Mouse (Mus musculus) lung, embryonic 16.5 days (tissue): ENCODE data around the gene Rptor. TPM values are rescaled to one million over a fixed set of nuclear protein-coding genes. Genes with fewer than 3 reads are reported as not detected.
A peak's percentile ranks its signal among the peaks of the same experiment; 100 is the strongest.

Source experiments
- ATAC-seq: fragments of 200-750 bp; cut with Nextera tagmentation; 2 replicates; pipeline ENCODE4 v1.8.0; 2017; ENCODE audit warnings: low read depth, mild to moderate bottlenecking, moderate library complexity
- H3K27ac ChIP-seq: fragments of 300-500 bp; sonication (generic); 2 replicates; pipeline ENCODE4 v1.5.1; 2014; ENCODE audit warnings: mild to moderate bottlenecking, control low read depth, low read length
- H3K27me3 ChIP-seq: fragments of 300-500 bp; sonication (generic); 2 replicates; pipeline ENCODE4 v1.6.1; 2014; ENCODE audit warnings: low read depth, low read length, mixed read lengths; ENCODE audit not compliant: control insufficient read depth, insufficient read depth
- H3K36me3 ChIP-seq: fragments of 300-500 bp; sonication (generic); 2 replicates; pipeline ENCODE4 v1.6.1; 2014; ENCODE audit warnings: low read length; ENCODE audit not compliant: control insufficient read depth, insufficient read depth
- H3K4me1 ChIP-seq: fragments of 300-500 bp; sonication (generic); replicated peaks from 2 replicates; pipeline ENCODE4 v1.6.1; 2014; ENCODE audit warnings: low read length, mixed read lengths; ENCODE audit not compliant: control insufficient read depth, insufficient read depth
- H3K4me2 ChIP-seq: fragments of 300-500 bp; sonication (generic); 2 replicates; pipeline ENCODE4 v1.6.1; 2014; ENCODE audit warnings: low read depth, low read length, control low read depth
- H3K4me3 ChIP-seq: fragments of 300-500 bp; sonication (generic); 2 replicates; pipeline ENCODE4 v1.5.1; 2014; ENCODE audit warnings: mild to moderate bottlenecking, low read length, control low read depth
- H3K9ac ChIP-seq: fragments of 300-500 bp; sonication (generic); 2 replicates; pipeline ENCODE4 v1.6.1; 2014; ENCODE audit warnings: low read length, control low read depth
- H3K9me3 ChIP-seq: fragments of 300-500 bp; sonication (generic); 2 replicates; pipeline ENCODE4 v1.6.1; 2016; ENCODE audit warnings: low read length; ENCODE audit not compliant: control insufficient read depth
- WGBS: fragments of 180-500 bp; shearing (Covaris S2); extraction: QIAGEN DNeasy Blood & Tissue Kit; methylation state at CpG from one replicate; pipeline ENCODE4 v1.1.7; 2014; 5-methylcytosine and 5-hydroxymethylcytosine counted together
- polyA plus RNA-seq: library from polyadenylated mRNA; unstranded; fragments of >200 nt; fragmentation: Nextera tagmentation; extraction: Ambion mirVana; gene quantifications from 2 replicates; pipeline ENCODE4 v1.2.1, GENCODE M21; 2015

Gene Rptor
- polyA plus RNA-seq, 1 experiment from 2014 or later = 7.1 TPM

GRCm38 (mm10) chr11:119883646-119884045, 280.9 kb downstream of the Rptor start:
- no peak overlapping the region for H3K9ac ChIP-seq
- H3K27ac ChIP-seq = no peak overlapping the region
- 68% methylated on average over 2 of the region's 2 CpGs for WGBS
- H3K4me1 ChIP-seq = no peaks in the 10 kb centered on the region
- peaks cover 14% of the 10 kb centered on the region for H3K36me3 ChIP-seq
- H3K4me3 ChIP-seq = no peak overlapping the region
- no peaks in the 10 kb centered on the region for H3K27me3 ChIP-seq
- no peak for ATAC-seq
- H3K4me2 ChIP-seq = no peak overlapping the region
- H3K9me3 ChIP-seq = no peaks in the 10 kb centered on the region

GRCm38 (mm10) chr11:119889966-119890365, 287.3 kb downstream of the Rptor start:
- H3K9ac ChIP-seq = no peak overlapping the region
- H3K4me2 ChIP-seq = no peak overlapping the region
- H3K36me3 ChIP-seq = peaks cover 23% of the 10 kb centered on the region
- ATAC-seq = no peak
- no peak overlapping the region for H3K27ac ChIP-seq
- H3K4me3 ChIP-seq = no peak overlapping the region
- WGBS = 87% methylated on average over 3 of the region's 3 CpGs
- H3K4me1 ChIP-seq = no peaks in the 10 kb centered on the region
- H3K9me3 ChIP-seq = no peaks in the 10 kb centered on the region
- H3K27me3 ChIP-seq = no peaks in the 10 kb centered on the region

- Histone ChIP-seq H3K4me1 (no peaks in the 10 kb centered on the region), H3K9ac (no peak overlapping the region), H3K4me3 (no peak overlapping the region), H3K9me3 (no peaks in the 10 kb centered on the region), H3K4me2 (no peak overlapping the region), H3K27me3 (no peaks in the 10 kb centered on the region), H3K36me3 (peaks cover 20% of the 10 kb centered on the region), H3K27ac (no peak overlapping the region)
- WGBS = 84% methylated on average over 7 of the region's 7 CpGs
- no peak for ATAC-seq
These were observed 289.0 kb downstream of the Rptor start for GRCm38 (mm10) chr11:119891601-119892215.

GRCm38 (mm10) chr11:119893667-119894236, 291.0 kb downstream of the Rptor start:
- 85% methylated on average over 10 of the region's 10 CpGs for WGBS
- Histone ChIP-seq H3K27me3 (no peaks in the 10 kb centered on the region), H3K27ac (no peak overlapping the region), H3K36me3 (peaks cover 16% of the 10 kb centered on the region), H3K4me1 (no peaks in the 10 kb centered on the region), H3K9me3 (no peaks in the 10 kb centered on the region), H3K4me2 (no peak overlapping the region), H3K9ac (no peak overlapping the region), H3K4me3 (no peak overlapping the region)
- ATAC-seq = no peak

GRCm38 (mm10) chr11:119894634-119895033, 291.9 kb downstream of the Rptor start:
- peak; percentile 59 for ATAC-seq
- H3K36me3 ChIP-seq = peaks cover 19% of the 10 kb centered on the region
- WGBS = 44% methylated on average over 6 of the region's 6 CpGs
- H3K27me3 ChIP-seq = no peaks in the 10 kb centered on the region
- H3K9ac ChIP-seq = no peak overlapping the region
- no peak overlapping the region for H3K4me3 ChIP-seq
- no peaks in the 10 kb centered on the region for H3K9me3 ChIP-seq
- no peaks in the 10 kb centered on the region for H3K4me1 ChIP-seq
- no peak overlapping the region for H3K27ac ChIP-seq
- H3K4me2 ChIP-seq = no peak overlapping the region

GRCm38 (mm10) chr11:119897041-119897440, 294.3 kb downstream of the Rptor start:
- 87% methylated on average over 9 of the region's 9 CpGs for WGBS

GRCm38 (mm10) chr11:119898976-119899375, 296.3 kb downstream of the Rptor start:
- WGBS = 73% methylated on average over 11 of the region's 11 CpGs
- H3K4me2 ChIP-seq = no peak overlapping the region
- ATAC-seq = no peak

More at GRCm38 (mm10) chr11:119897041-119897440, 294.3 kb downstream of the Rptor start:
- no peak for ATAC-seq
- no peaks in the 10 kb centered on the region for H3K4me1 ChIP-seq
- no peaks in the 10 kb centered on the region for H3K9me3 ChIP-seq
- peaks cover 16% of the 10 kb centered on the region for H3K36me3 ChIP-seq
- no peak overlapping the region for H3K9ac ChIP-seq
- H3K27me3 ChIP-seq = no peaks in the 10 kb centered on the region
- no peak overlapping the region for H3K27ac ChIP-seq
- no peak overlapping the region for H3K4me2 ChIP-seq
- H3K4me3 ChIP-seq = no peak overlapping the region

GRCm38 (mm10) chr11:119901174-119901573, 298.5 kb downstream of the Rptor start:
- no peak overlapping the region for H3K4me3 ChIP-seq
- peaks cover 8% of the 10 kb centered on the region; the same call in 1 of the 2 replicates for H3K36me3 ChIP-seq
- H3K27me3 ChIP-seq = no peaks in the 10 kb centered on the region
- no peak for ATAC-seq
- no peaks in the 10 kb centered on the region for H3K4me1 ChIP-seq
- H3K27ac ChIP-seq = no peak overlapping the region
- H3K9me3 ChIP-seq = no peaks in the 10 kb centered on the region
- no peak overlapping the region for H3K9ac ChIP-seq
- no peak overlapping the region for H3K4me2 ChIP-seq
- 59% methylated on average over 4 of the region's 4 CpGs for WGBS

More at GRCm38 (mm10) chr11:119898976-119899375, 296.3 kb downstream of the Rptor start:
- Histone ChIP-seq H3K36me3 (peaks cover 16% of the 10 kb centered on the region), H3K4me1 (no peaks in the 10 kb centered on the region), H3K9me3 (no peaks in the 10 kb centered on the region), H3K27me3 (no peaks in the 10 kb centered on the region), H3K9ac (no peak overlapping the region), H3K27ac (no peak overlapping the region), H3K4me3 (no peak overlapping the region)

GRCm38 (mm10) chr11:119902891-119903290, 300.2 kb downstream of the Rptor start:
- Histone ChIP-seq H3K4me3 (no peak overlapping the region), H3K36me3 (peaks cover 8% of the 10 kb centered on the region; the same call in 1 of the 2 replicates), H3K4me2 (no peak overlapping the region), H3K9ac (no peak overlapping the region), H3K27ac (no peak overlapping the region), H3K4me1 (no peaks in the 10 kb centered on the region), H3K9me3 (no peaks in the 10 kb centered on the region), H3K27me3 (no peaks in the 10 kb centered on the region)
- WGBS = 84% methylated on average over 4 of the region's 4 CpGs
- ATAC-seq = no peak
